Mouse (Mus musculus) MEL (cell line): ENCODE results near the gene Krt86. TPM values are rescaled to one million over a fixed set of nuclear protein-coding genes. Genes with fewer than 3 reads are reported as not detected.
"Not testable (repeated sequence)": the region's sequence is repeated elsewhere in the genome, so short reads cannot be mapped to it uniquely, and the experiment has no call there.

Experiments
- DNase-seq: peaks from one replicate; pipeline ENCODE4 v3.0.0; 2011; ENCODE audit warnings: low read depth, low spot score
- H3K27ac ChIP-seq: 2 replicates; pipeline ENCODE4 v1.5.1; 2012; ENCODE audit warnings: low read depth, mild to moderate bottlenecking, control low read depth, low read length, moderate library complexity; ENCODE audit not compliant: control insufficient read depth
- H3K27me3 ChIP-seq, 2 experiments: fragments of 150-350 bp in 1 of 2; sonication (generic) in 1 of 2; 2 replicates each; pipeline ENCODE4 v1.6.1; 2012; ENCODE audit warnings: low read length in 2 of 2, mild to moderate bottlenecking in 2 of 2, improper control_type of control experiment in 1 of 2, moderate library complexity in 1 of 2; ENCODE audit not compliant: insufficient read depth in 2 of 2, control insufficient read depth in 1 of 2
- H3K36me3 ChIP-seq, 2 experiments: 2 replicates each; pipeline ENCODE4 v1.6.1; 2012 to 2014; ENCODE audit warnings: low read length in 2 of 2, improper control_type of control experiment in 1 of 2, inconsistent platforms in 1 of 2, mild to moderate bottlenecking in 1 of 2; ENCODE audit not compliant: insufficient read depth in 2 of 2, control insufficient read depth in 1 of 2
- H3K4me1 ChIP-seq, 2 experiments: fragments of 150-350 bp in 1 of 2; sonication (generic) in 1 of 2; 2 replicates each; pipeline ENCODE4 v1.6.1; 2012; ENCODE audit warnings: low read length in 2 of 2, improper control_type of control experiment in 1 of 2, mild to moderate bottlenecking in 1 of 2; ENCODE audit not compliant: insufficient read depth in 2 of 2, control insufficient read depth in 1 of 2
- H3K4me3 ChIP-seq, 2 experiments: fragments of 150-350 bp in 1 of 2; sonication (generic) in 1 of 2; 2 replicates each; pipeline ENCODE4 v1.5.1; 2012; ENCODE audit warnings: low read depth in 2 of 2, low read length in 2 of 2, mild to moderate bottlenecking in 2 of 2, moderate library complexity in 2 of 2, control low read depth in 1 of 2, improper control_type of control experiment in 1 of 2; ENCODE audit not compliant: control insufficient read depth in 1 of 2, insufficient read depth in 1 of 2
- H3K79me2 ChIP-seq: 2 replicates; pipeline ENCODE4 v1.6.1; 2012; ENCODE audit warnings: mild to moderate bottlenecking, low read length, moderate library complexity; ENCODE audit not compliant: control insufficient read depth, poor library complexity, insufficient read depth
- H3K9ac ChIP-seq: 2 replicates; pipeline ENCODE4 v1.6.1; 2012; ENCODE audit warnings: low read depth, mild to moderate bottlenecking, control low read depth, low read length, moderate library complexity; ENCODE audit not compliant: control insufficient read depth, poor library complexity, severe bottlenecking
- H3K9me3 ChIP-seq: fragments of 150-350 bp; sonication (generic); replicated peaks from 2 replicates; pipeline ENCODE4 v1.6.1; 2012; ENCODE audit warnings: mild to moderate bottlenecking, low read length, improper control_type of control experiment, moderate library complexity; ENCODE audit not compliant: insufficient read depth
- CHD1 ChIP-seq: IDR thresholded peaks from 2 replicates; pipeline ENCODE4 v1.6.1; 2012; ENCODE audit warnings: low read depth, mild to moderate bottlenecking, inconsistent platforms, low read length, improper control_type of control experiment
- CTCF ChIP-seq, 3 experiments: IDR thresholded peaks in 2 of 3; conservative IDR thresholded peaks in 1 of 3; 2 replicates each; pipeline ENCODE4 v1.5.1; 2011 to 2012; ENCODE audit warnings: low read length in 3 of 3, low read depth in 2 of 3, mild to moderate bottlenecking in 2 of 3, improper control_type of control experiment in 1 of 3, inconsistent platforms in 1 of 3, mixed read lengths in 1 of 3, moderate library complexity in 1 of 3; ENCODE audit not compliant: control insufficient read depth in 1 of 3, insufficient read depth in 1 of 3, poor library complexity in 1 of 3, severe bottlenecking in 1 of 3
- E2F4 ChIP-seq: IDR thresholded peaks from 2 replicates; pipeline ENCODE4 v1.6.1; 2011; ENCODE audit warnings: low read depth, low read length, improper control_type of control experiment, borderline replicate concordance
- ELF1 ChIP-seq: IDR thresholded peaks from 2 replicates; pipeline ENCODE4 v1.6.1; 2014; ENCODE audit warnings: low read depth, mild to moderate bottlenecking, inconsistent platforms, low read length, improper control_type of control experiment, moderate library complexity
- EP300 ChIP-seq, 2 experiments: IDR thresholded peaks; 2 replicates each; pipeline ENCODE4 v1.6.1; 2011; ENCODE audit warnings: improper control_type of control experiment in 2 of 2, low read length in 2 of 2, low read depth in 1 of 2, mild to moderate bottlenecking in 1 of 2
- GABPA ChIP-seq: IDR thresholded peaks from 2 replicates; pipeline ENCODE4 v1.6.1; 2012; ENCODE audit warnings: low read depth, mild to moderate bottlenecking, inconsistent platforms, low read length, improper control_type of control experiment, moderate library complexity
- GATA1 ChIP-seq: IDR thresholded peaks from 2 replicates; pipeline ENCODE4 v1.6.1; 2011; ENCODE audit warnings: low read depth, low read length, improper control_type of control experiment
- HCFC1 ChIP-seq: IDR thresholded peaks from 2 replicates; pipeline ENCODE4 v1.6.1; 2012; ENCODE audit warnings: low read depth, mild to moderate bottlenecking, inconsistent platforms, low read length, improper control_type of control experiment, moderate library complexity
- JUND ChIP-seq: IDR thresholded peaks from 2 replicates; pipeline ENCODE4 v1.6.1; 2011; ENCODE audit warnings: low read depth, mild to moderate bottlenecking, improper control_type of control experiment, low read length
- MAFK ChIP-seq: IDR thresholded peaks from 2 replicates; pipeline ENCODE4 v1.6.1; 2011; ENCODE audit warnings: low read depth, mild to moderate bottlenecking, low read length, improper control_type of control experiment, borderline replicate concordance
- MAX ChIP-seq: IDR thresholded peaks from 2 replicates; pipeline ENCODE4 v1.6.1; 2011; ENCODE audit warnings: low read length, improper control_type of control experiment
- MEF2A ChIP-seq: IDR thresholded peaks from 2 replicates; pipeline ENCODE4 v1.6.1; 2014; ENCODE audit warnings: low read depth, mild to moderate bottlenecking, inconsistent platforms, low read length, improper control_type of control experiment; ENCODE audit not compliant: poor library complexity, insufficient replicate concordance, severe bottlenecking; ENCODE audit errors: extremely low read depth
- MXI1 ChIP-seq: IDR thresholded peaks from 2 replicates; pipeline ENCODE4 v1.6.1; 2011; ENCODE audit warnings: mild to moderate bottlenecking, low read depth, low read length, improper control_type of control experiment
- NELFE ChIP-seq: IDR thresholded peaks from 2 replicates; pipeline ENCODE4 v1.6.1; 2011; ENCODE audit warnings: low read depth, low read length, improper control_type of control experiment
- NRF1 ChIP-seq: IDR thresholded peaks from 2 replicates; pipeline ENCODE4 v1.6.1; 2014; ENCODE audit warnings: low read depth, mild to moderate bottlenecking, inconsistent platforms, low read length, improper control_type of control experiment, moderate library complexity; ENCODE audit not compliant: poor library complexity, insufficient read depth, severe bottlenecking
- POLR2A ChIP-seq, 2 experiments: IDR thresholded peaks; 2 replicates each; pipeline ENCODE4 v1.6.1; 2011 to 2012; ENCODE audit warnings: low read length in 2 of 2, mild to moderate bottlenecking in 2 of 2, control low read depth in 1 of 2, improper control_type of control experiment in 1 of 2, low read depth in 1 of 2, moderate library complexity in 1 of 2; ENCODE audit not compliant: control insufficient read depth in 1 of 2, insufficient read depth in 1 of 2, poor library complexity in 1 of 2
- POLR2AphosphoS2 ChIP-seq: IDR thresholded peaks from 2 replicates; pipeline ENCODE4 v1.6.1; 2011; ENCODE audit warnings: low read length, improper control_type of control experiment
- POLR2AphosphoS5 ChIP-seq: IDR thresholded peaks from 2 replicates; pipeline ENCODE4 v1.6.1; 2012; ENCODE audit warnings: low read depth, borderline replicate concordance, mild to moderate bottlenecking, inconsistent platforms, low read length, moderate library complexity, mixed read lengths
- RAD21 ChIP-seq: IDR thresholded peaks from 2 replicates; pipeline ENCODE4 v1.6.1; 2011; ENCODE audit warnings: mild to moderate bottlenecking, low read depth, low read length, improper control_type of control experiment
- SIN3A ChIP-seq: IDR thresholded peaks from 2 replicates; pipeline ENCODE4 v1.6.1; 2012; ENCODE audit warnings: low read length, improper control_type of control experiment, inconsistent platforms
- SMC3 ChIP-seq: IDR thresholded peaks from 2 replicates; pipeline ENCODE4 v1.6.1; 2011; ENCODE audit warnings: low read depth, low read length, improper control_type of control experiment
- TBP ChIP-seq: IDR thresholded peaks from 2 replicates; pipeline ENCODE4 v1.8.0; 2011; ENCODE audit warnings: low read depth, low read length, improper control_type of control experiment
- USF1 ChIP-seq: IDR thresholded peaks from 2 replicates; pipeline ENCODE4 v1.6.1; 2014; ENCODE audit warnings: low read depth, mild to moderate bottlenecking, inconsistent platforms, low read length, improper control_type of control experiment, moderate library complexity
- USF2 ChIP-seq, 2 experiments: IDR thresholded peaks; 2 replicates each; pipeline ENCODE4 v1.6.1; 2011 to 2012; ENCODE audit warnings: improper control_type of control experiment in 2 of 2, low read length in 2 of 2, borderline replicate concordance in 1 of 2, inconsistent platforms in 1 of 2, low read depth in 1 of 2, mild to moderate bottlenecking in 1 of 2; ENCODE audit not compliant: insufficient read depth in 1 of 2
- ZC3H11A ChIP-seq: IDR thresholded peaks from 2 replicates; pipeline ENCODE4 v1.6.1; 2012; ENCODE audit warnings: low read depth, mild to moderate bottlenecking, inconsistent platforms, low read length, improper control_type of control experiment
- ZNF384 ChIP-seq: IDR thresholded peaks from 2 replicates; pipeline ENCODE4 v1.6.1; 2012; ENCODE audit warnings: low read depth, mild to moderate bottlenecking, inconsistent platforms, low read length, improper control_type of control experiment
- polyA plus RNA-seq, 2 experiments: library from polyadenylated mRNA; stranded (reverse) in 1 of 2; unstranded in 1 of 2; fragments of >175 nt in 1 of 2; fragments of >200 nt in 1 of 2; gene quantifications; 2 replicates each; pipeline versions ENCODE4 v1.2.1 to v1.2.4; 2012; ENCODE audit warnings: low replicate concordance in 2 of 2, low read depth in 1 of 2; ENCODE audit not compliant: insufficient read length in 2 of 2, insufficient read depth in 1 of 2, missing spikeins in 1 of 2
- total RNA-seq: library from RNA; depleted of rRNA; stranded (reverse); fragments of 300-350 nt; gene quantifications from 2 replicates; pipeline ENCODE4 v1.2.3, GENCODE M21; 2012

The Krt86 gene
- total and polyA plus RNA-seq, 3 experiments: not detected

DNA sequence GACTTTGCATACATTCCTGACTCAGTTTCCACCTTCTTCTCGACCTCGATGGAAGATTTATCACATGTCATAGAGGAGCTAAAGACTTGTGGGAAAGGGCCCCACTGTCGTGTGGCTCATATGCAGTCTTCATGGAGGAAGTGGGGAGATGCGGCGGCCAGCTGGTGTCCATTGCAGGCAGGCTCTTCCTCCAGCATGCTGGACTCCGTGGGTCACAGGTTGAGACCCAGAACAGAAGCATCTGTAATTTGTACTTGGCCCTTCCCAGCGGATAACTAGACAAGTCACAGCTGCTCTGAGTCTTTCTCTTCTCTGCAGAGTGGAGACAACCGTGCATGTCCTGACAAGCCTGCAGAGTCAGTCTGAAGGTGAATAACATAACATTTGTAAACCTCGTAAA lies 35.0 kb downstream of the Krt86 start:
- DNase-seq: no peak
- Histone ChIP-seq H3K9me3 (no peaks in the 10 kb centered on the region), H3K27ac (no peak overlapping the region), H3K79me2 (no peaks in the 10 kb centered on the region), H3K4me1 (no peaks in the 10 kb centered on the region), H3K36me3 (no peaks in the 10 kb centered on the region), H3K4me3 (no peak overlapping the region), H3K9ac (no peak overlapping the region), H3K27me3 (no peaks in the 10 kb centered on the region)
- TF ChIP-seq RAD21: no peak
- TF ChIP-seq ELF1: no peak
- no peak for TF ChIP-seq TBP
- TF ChIP-seq USF1: no peak
- TF ChIP-seq GATA1: no peak
- no peak for TF ChIP-seq E2F4
- no peak for TF ChIP-seq MEF2A
- TF ChIP-seq MAFK: no peak
- no peak for TF ChIP-seq GABPA
- TF ChIP-seq JUND: no peak
- no peak for TF ChIP-seq EP300 (IDR thresholded peaks at IDR 0.05; ENCODE audit: low read depth in 1 of 2, low read length in 2 of 2)
- no peak for TF ChIP-seq MAX
- TF ChIP-seq NELFE: no peak
- no peak for TF ChIP-seq MXI1
- no peak for TF ChIP-seq POLR2A (IDR thresholded peaks at IDR 0.05; ENCODE audit: control insufficient read depth in 1 of 2, insufficient read depth in 1 of 2, low read depth in 1 of 2, low read length in 2 of 2, poor library complexity in 1 of 2)
- TF ChIP-seq SMC3: no peak

DNA sequence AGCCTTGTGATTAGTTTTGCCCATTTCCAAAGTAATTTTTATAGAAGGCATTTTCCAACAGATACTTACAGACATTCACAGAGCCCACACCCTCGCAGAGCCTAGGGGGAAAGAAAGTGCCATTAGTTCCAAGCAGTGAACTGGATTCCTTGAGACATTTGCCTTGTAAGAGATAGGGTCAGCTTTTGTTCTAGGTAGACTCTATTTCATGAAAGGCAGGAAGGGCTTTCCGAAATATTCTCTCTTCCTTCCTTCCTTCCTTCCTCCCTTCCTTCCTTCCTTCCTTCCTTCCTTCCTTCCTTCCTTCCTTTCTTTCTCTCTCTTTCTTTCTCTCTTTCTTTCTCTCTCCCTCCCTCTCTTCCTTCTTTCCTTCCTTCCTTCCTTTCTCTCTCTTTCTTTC lies 43.9 kb downstream of the Krt86 start, which contains the start of gene Gm49425:
Gm49425 (minus strand) TSS at position 101 of the 400 bp plus-strand sequence.
- not testable (repeated sequence) for DNase-seq, H3K4me1 ChIP-seq, H3K36me3 ChIP-seq, H3K9me3 ChIP-seq, H3K79me2 ChIP-seq, H3K4me3 ChIP-seq, H3K9ac ChIP-seq, H3K27ac ChIP-seq, H3K27me3 ChIP-seq

- Histone ChIP-seq H3K9ac (no peak overlapping the region), H3K27ac (no peak overlapping the region), H3K79me2 (no peaks in the 10 kb centered on the region), H3K36me3 (no peaks in the 10 kb centered on the region), H3K4me1 (no peaks in the 10 kb centered on the region), H3K4me3 (no peak overlapping the region), H3K9me3 (no peaks in the 10 kb centered on the region), H3K27me3 (no peaks in the 10 kb centered on the region)
- DNase-seq: peak; percentile 66
- TF ChIP-seq USF2 (IDR thresholded peaks at IDR 0.05; ENCODE audit: borderline replicate concordance in 1 of 2, insufficient read depth in 1 of 2, low read depth in 1 of 2, low read length in 2 of 2): no peak
- TF ChIP-seq ZNF384: no peak
- TF ChIP-seq ZC3H11A: peak; percentile 87
- TF ChIP-seq POLR2AphosphoS5: no peak
- TF ChIP-seq CHD1: no peak
- peak; percentile 91 for TF ChIP-seq RAD21
- TF ChIP-seq NRF1: no peak
- no peak for TF ChIP-seq JUND
- TF ChIP-seq POLR2AphosphoS2: no peak
- peak; percentile 57 to 90 (median 89) for TF ChIP-seq CTCF (IDR thresholded peaks at IDR 0.05 in 2 of 3, conservative IDR thresholded peaks at IDR 0.05 in 1 of 3; ENCODE audit: control insufficient read depth in 1 of 3, insufficient read depth in 1 of 3, low read depth in 2 of 3, low read length in 3 of 3, poor library complexity in 1 of 3, severe bottlenecking in 1 of 3)
- TF ChIP-seq HCFC1: no peak
- TF ChIP-seq USF1: no peak
- no peak for TF ChIP-seq EP300 (IDR thresholded peaks at IDR 0.05; ENCODE audit: low read depth in 1 of 2, low read length in 2 of 2)
- TF ChIP-seq SIN3A: peak; percentile 25; the same call in 1 of the 2 replicates
- TF ChIP-seq SMC3: peak; percentile 92
These were observed 46.5 kb downstream of the Krt86 start for GRCm38 (mm10) chr15:101519792-101520191.
